Mouse (Mus musculus) B cell, adult 62 days (primary cell): ENCODE results near the gene Izumo4. TPM values are rescaled to one million over a fixed set of nuclear protein-coding genes. Genes with fewer than 3 reads are reported as not detected.

ENCODE experiments used
- total RNA-seq: library from RNA; stranded (reverse); gene quantifications from 4 replicates; pipeline ENCODE4 v1.2.4, GENCODE M21; 2023

The Izumo4 gene
- total RNA-seq = 34.0 to 51.5 TPM (median 39.5 TPM) in 4 replicates

GRCm38 (mm10) chr10:80701721-80702535 lies at the start of gene Izumo4, which contains the start of gene Mob3a:
Gene Izumo4 (plus strand): TSS chr10:80702184.
Gene Mob3a (minus strand): TSS chr10:80701977.

GRCm38 (mm10) chr10:80656863-80657623 lies 44.9 kb upstream of the Izumo4 start, which contains the start of gene Btbd2:
Gene Btbd2 (minus strand): TSS chr10:80657071.

GRCm38 (mm10) chr10:80677942-80678436 lies 24.0 kb upstream of the Izumo4 start, which contains the start of gene Mknk2:
Gene Mknk2 (minus strand): TSS chr10:80678112.

GRCm38 (mm10) chr10:80742180-80742978 lies 40.4 kb downstream of the Izumo4 start, which contains the start of gene Ap3d1:
Gene Ap3d1 (minus strand): TSS chr10:80742264.

GRCm38 (mm10) chr10:80754594-80755290 lies 52.8 kb downstream of the Izumo4 start, which contains the start of gene Dot1l:
Gene Dot1l (plus strand): TSS chr10:80755206.

Other genes with a start within 250 kb of the Izumo4 start
- not detected in 4 replicates for gene Onecut3, start 207.3 kb upstream of the Izumo4 start, total RNA-seq
- not detected in 4 replicates for gene Atp8b3, start 163.1 kb upstream of the Izumo4 start, total RNA-seq
- 113 to 136 TPM (median 123 TPM) in 4 replicates for gene Rexo1, start 140.6 kb upstream of the Izumo4 start, total RNA-seq
- gene Klf16, start 124.9 kb upstream of the Izumo4 start, total RNA-seq = 30.3 to 34.0 TPM (median 31.5 TPM) in 4 replicates
- 89.6 to 111 TPM (median 99.5 TPM) in 4 replicates for gene Abhd17a, start 111.8 kb upstream of the Izumo4 start, total RNA-seq
- gene Scamp4, start 99.3 kb upstream of the Izumo4 start, total RNA-seq = 61.5 to 65.5 TPM (median 62.9 TPM) in 4 replicates
- 9.3 to 21.8 TPM (median 15.5 TPM) in 4 replicates for gene Adat3, start 99.3 kb upstream of the Izumo4 start, total RNA-seq
- gene Gm49322, start 96.2 kb upstream of the Izumo4 start, total RNA-seq = 10.6 to 12.6 TPM (median 11.2 TPM) in 4 replicates
- 209 to 257 TPM (median 213 TPM) in 4 replicates for gene Csnk1g2, start 79.3 kb upstream of the Izumo4 start, total RNA-seq
- 30.1 to 32.7 TPM (median 31.0 TPM) in 4 replicates for gene Btbd2, start 45.1 kb upstream of the Izumo4 start, total RNA-seq
- 396 to 427 TPM (median 418 TPM) in 4 replicates for gene Mknk2, start 24.1 kb upstream of the Izumo4 start, total RNA-seq
- gene Mob3a, start 207 bp upstream of the Izumo4 start, total RNA-seq = 94.0 to 111 TPM (median 98.1 TPM) in 4 replicates
- 122 to 151 TPM (median 133 TPM) in 4 replicates for gene Ap3d1, start 40.1 kb downstream of the Izumo4 start, total RNA-seq
- gene Dot1l, start 53.0 kb downstream of the Izumo4 start, total RNA-seq = 69.2 to 82.9 TPM (median 74.7 TPM) in 4 replicates
- gene Sf3a2, start 96.0 kb downstream of the Izumo4 start, total RNA-seq = 73.0 to 86.5 TPM (median 77.6 TPM) in 4 replicates
- gene Plekhj1, start 96.4 kb downstream of the Izumo4 start, total RNA-seq = 99.4 to 138 TPM (median 104 TPM) in 4 replicates
- 1.4 to 2.0 TPM (median 1.6 TPM) in 4 replicates for gene Amh, start 103.1 kb downstream of the Izumo4 start, total RNA-seq
- gene Jsrp1, start 111.3 kb downstream of the Izumo4 start, total RNA-seq = not detected in 4 replicates
- gene Oaz1, start 124.5 kb downstream of the Izumo4 start, total RNA-seq = 513 to 527 TPM (median 522 TPM) in 4 replicates
- gene Lingo3, start 141.9 kb downstream of the Izumo4 start, total RNA-seq = not detected in 4 replicates
- gene Lsm7, start 153.0 kb downstream of the Izumo4 start, total RNA-seq = 20.7 to 35.6 TPM (median 25.5 TPM) in 4 replicates
- 28.8 to 33.2 TPM (median 31.9 TPM) in 4 replicates for gene Sppl2b, start 153.1 kb downstream of the Izumo4 start, total RNA-seq
- not detected in 4 replicates for gene Tmprss9, start 169.7 kb downstream of the Izumo4 start, total RNA-seq
- 57.5 to 75.0 TPM (median 69.9 TPM) in 4 replicates for gene Timm13, start 198.8 kb downstream of the Izumo4 start, total RNA-seq
- 11.6 to 13.6 TPM (median 12.6 TPM) in 4 replicates for gene Lmnb2, start 216.1 kb downstream of the Izumo4 start, total RNA-seq
- gene Gadd45b, start 227.9 kb downstream of the Izumo4 start, total RNA-seq = 39.7 to 58.7 TPM (median 48.3 TPM) in 4 replicates